Mouse (Mus musculus) E14TG2a.4 (cell line): ENCODE measurements around the gene Ttll4.

ENCODE experiments used
- CTCF ChIP-seq: conservative IDR thresholded peaks from 2 replicates; pipeline ENCODE4 v1.5.1; 2014; ENCODE audit warnings: low read length
- POU5F1 ChIP-seq: IDR thresholded peaks from 2 replicates; pipeline ENCODE4 v1.6.1; 2014; ENCODE audit warnings: low read length, borderline replicate concordance

DNA sequence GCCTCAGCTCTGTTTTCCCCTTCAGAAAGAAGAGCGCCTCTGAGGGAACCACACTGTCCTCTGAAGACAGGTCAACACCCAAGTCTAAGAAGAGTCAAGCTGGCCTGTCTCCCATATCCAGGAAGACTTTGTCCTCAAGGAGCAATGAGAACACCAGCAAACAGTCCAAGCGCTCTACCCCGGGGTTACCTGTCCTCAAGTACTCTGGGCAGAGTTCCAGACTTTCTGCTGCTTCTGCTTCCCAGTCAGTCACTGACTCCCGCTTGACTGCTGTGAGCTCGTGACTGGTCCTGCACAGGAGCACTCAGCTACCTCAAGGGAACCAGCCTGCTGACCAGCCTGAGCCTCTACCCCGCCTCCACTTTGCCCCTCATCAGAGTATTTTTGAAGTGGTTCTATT lies 35.9 kb downstream of the Ttll4 start:
- no peak for TF ChIP-seq CTCF
- no peak for TF ChIP-seq POU5F1
